Mouse (Mus musculus) left cerebral cortex, adult 8-10 months (tissue): ENCODE measurements around the gene Gm340. TPM values are rescaled to one million over a fixed set of nuclear protein-coding genes. Genes with fewer than 3 reads are reported as not detected.

Source experiments
- DNase-seq, 2 experiments: peaks; one replicate each; pipeline ENCODE4 v3.0.0; 2022; ENCODE audit warnings: low spot score in 2 of 2
- total RNA-seq, 4 experiments: library from RNA; stranded (reverse); gene quantifications; 2 replicates each; pipeline ENCODE4 v1.2.4; 2022

Gm340 gene
- total RNA-seq, result 10 to 100 TPM; 13.5 to 15.5 (median 14.8) TPM

GRCm38 (mm10) chr19:41581706-41582420, at the start of gene Gm340:
Gene Gm340, plus strand, starts transcription at chr19:41582370.
- no peak for DNase-seq

DNA sequence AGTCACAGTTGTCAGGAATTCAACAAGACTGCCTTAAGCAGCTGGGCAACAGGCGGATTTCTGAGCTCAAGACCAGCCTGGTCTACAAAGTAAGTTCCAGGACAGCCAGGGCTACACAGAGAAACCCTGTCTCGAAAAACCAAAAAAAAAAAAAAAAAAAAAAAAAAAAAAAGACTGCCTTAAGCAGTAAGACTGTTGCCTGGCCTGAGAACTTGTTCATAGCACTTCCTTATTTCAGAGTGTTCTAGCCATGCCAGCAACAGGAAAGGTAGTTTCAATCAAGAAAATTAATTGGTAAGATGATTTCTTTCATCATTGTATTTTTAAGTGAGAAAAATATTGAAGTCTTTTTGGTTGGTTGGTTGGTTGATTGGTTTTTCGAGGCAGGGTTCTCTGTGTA, 48.1 kb upstream of the Gm340 start:
- DNase-seq, result no peak

DNA sequence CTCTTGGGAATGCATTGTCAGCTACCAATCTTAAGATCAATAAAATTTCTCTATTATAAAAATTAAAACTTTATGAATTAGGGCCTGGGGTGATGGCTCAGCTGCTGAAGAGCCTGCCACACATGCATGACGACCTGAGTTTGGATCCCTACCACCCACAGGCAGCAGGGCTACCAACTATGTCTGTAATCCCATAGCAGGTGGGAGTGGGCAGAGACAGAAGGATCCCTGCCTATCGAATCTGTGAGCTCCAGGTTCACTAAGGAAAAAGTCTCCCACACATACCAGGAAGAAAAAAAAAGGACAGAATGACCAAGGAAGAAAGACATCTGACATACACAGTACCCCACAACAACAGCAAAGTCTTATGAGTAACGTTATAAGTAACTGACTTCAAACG, 25.2 kb upstream of the Gm340 start:
- DNase-seq, result no peak

DNA sequence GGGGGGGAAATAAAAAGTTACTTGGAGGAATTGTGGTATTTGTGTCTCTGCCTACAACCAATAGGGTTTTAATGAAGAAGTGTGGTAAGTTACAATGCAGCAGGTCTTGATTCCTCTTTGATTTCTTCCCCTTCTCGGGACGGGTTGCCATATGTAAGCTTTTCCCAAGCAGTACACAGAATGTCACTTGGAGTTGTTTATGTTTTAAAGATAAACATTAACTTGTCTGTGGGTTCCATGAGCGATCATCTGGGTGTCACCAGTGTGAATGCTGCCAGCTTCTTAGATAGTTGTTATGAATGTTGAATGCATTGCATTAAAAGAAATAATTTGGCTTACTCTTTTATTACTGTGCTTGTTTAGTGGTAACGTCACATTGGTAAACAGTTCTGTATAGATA, 24.7 kb upstream of the Gm340 start:
- no peak for DNase-seq

- DNase-seq, result no peak
Observed at GRCm38 (mm10) chr19:41558891-41559486, 23.2 kb upstream of the Gm340 start.

GRCm38 (mm10) chr19:41560856-41561255, 21.3 kb upstream of the Gm340 start:
- no peak for DNase-seq

DNA sequence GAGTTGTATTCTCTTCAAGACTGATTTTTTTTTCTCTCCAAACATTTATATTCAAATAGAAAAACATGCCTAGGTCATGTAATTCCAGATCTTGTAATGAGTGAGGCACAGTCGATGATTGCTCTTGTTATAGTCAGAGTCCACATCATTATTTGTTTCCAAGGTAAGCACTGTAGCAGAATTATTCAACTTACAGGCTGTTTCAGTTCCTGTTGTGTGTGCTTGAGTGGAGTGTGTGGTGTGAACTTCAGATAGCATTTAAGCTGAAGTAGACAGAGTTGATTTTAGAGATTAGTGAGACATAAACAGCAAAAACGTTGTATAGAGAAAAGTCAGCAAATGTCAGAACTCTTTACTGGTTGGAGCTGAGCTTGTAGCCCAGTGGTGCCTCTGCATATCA, 13.4 kb upstream of the Gm340 start:
- DNase-seq, result no peak

- no peak for DNase-seq
Observed at GRCm38 (mm10) chr19:41573700-41574099, 8.5 kb upstream of the Gm340 start.

- no peak for DNase-seq
Observed at GRCm38 (mm10) chr19:41577576-41577975, 4.6 kb upstream of the Gm340 start.

DNA sequence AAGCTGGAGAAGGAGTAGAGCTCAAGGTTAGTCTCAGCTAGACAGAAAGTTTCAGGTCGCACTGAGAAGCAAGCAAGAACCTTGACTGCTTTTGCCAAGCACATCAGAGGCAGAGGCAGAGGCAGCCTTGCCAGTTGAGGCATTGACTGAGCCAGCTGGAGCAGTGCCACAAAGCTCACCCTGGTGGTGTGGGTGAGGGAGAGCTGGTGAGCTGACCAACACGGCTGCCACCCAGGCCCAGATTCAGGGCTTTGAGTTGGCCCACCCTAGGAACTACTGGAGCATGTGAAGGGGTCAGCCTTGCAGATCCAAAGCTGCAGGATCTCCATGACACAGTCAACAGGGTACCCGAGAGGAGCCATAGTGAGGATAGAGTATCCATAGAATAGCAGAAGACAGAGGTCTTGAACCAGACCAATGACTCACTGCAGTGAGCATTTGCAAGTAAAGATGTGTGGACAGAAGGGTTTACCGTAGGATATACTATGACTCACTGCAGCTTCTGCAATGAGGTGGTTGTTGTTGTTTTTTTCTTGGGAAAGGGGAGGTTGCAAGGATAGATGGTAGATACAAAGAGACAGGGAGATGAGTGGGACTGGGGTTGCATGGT, 2.8 kb upstream of the Gm340 start:
- DNase-seq, result no peak

DNA sequence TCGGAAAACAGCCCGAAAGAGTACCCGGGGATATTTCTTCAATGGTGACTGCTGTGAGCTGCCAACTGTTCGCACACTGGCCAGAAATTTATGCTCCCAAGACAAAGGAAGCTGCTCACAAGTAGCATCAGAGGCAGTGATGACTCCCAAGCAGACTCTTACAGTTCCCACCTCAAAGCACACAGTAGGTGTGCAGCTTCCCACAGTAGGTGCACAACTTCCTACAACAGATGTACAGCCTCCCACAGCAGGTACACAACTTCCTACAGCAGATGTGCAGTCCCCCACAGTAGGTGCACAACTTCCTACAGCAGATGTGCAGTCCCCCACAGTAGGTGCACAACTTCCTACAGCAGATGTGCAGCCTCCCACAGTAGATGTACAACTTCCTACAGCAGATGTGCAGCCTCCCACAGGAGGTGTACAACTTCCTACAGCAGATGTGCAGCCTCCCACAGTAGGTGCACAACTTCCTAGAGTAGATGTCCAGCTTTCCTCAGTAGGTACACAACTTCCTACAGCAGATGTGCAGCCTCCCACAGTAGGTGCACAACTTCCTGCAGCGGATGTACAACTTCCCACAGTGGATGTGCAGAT, 846 bp downstream of the Gm340 start:
- DNase-seq, result no peak

GRCm38 (mm10) chr19:41586752-41587151, 4.6 kb downstream of the Gm340 start:
- DNase-seq, result no peak

GRCm38 (mm10) chr19:41587431-41588222, 5.5 kb downstream of the Gm340 start:
- no peak for DNase-seq

- no peak for DNase-seq
Observed at GRCm38 (mm10) chr19:41589026-41589425, 6.9 kb downstream of the Gm340 start.

- DNase-seq, result no peak
Observed at GRCm38 (mm10) chr19:41589681-41590080, 7.5 kb downstream of the Gm340 start.

- no peak for DNase-seq
Observed at GRCm38 (mm10) chr19:41591808-41592207, 9.6 kb downstream of the Gm340 start.

DNA sequence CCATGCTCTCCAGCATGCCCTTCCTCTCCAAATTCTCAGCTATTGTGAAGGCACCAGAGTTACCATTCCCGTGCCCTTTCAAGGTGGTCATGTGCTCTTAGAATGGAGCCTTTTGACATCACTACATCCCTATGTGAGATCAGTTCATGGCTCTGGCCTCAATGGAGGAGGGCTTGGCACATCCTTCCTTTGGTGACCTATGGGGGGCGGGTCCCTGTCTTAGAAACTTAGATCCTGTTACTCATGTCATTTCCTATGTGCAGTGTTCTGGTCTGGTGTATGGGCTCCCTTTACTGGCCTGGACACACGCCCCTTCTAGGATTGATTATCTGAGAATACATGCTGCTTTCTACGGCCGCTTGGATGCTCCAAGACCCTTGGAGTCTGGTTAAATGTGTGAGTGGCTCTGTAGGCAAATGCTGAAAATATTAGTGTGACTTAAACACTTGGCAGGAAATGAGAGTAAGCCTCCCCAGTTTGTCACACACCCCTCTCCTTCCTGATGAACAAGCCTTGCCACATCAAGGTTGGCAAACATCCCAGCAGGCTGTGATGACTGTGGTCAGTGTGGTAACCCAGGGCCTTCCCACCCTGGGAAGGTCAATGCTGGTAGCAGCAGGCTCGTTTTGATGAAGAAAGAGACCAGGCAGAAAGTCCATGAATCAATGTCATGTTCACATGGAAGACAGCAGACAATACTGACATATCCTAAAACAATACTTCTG, 15.2 kb downstream of the Gm340 start:
- no peak for DNase-seq

GRCm38 (mm10) chr19:41600647-41601046, 18.5 kb downstream of the Gm340 start:
- DNase-seq, result no peak

- DNase-seq, result peak in 1 of 2 experiments; percentile 44
Observed at GRCm38 (mm10) chr19:41606208-41606987, 24.2 kb downstream of the Gm340 start.

DNA sequence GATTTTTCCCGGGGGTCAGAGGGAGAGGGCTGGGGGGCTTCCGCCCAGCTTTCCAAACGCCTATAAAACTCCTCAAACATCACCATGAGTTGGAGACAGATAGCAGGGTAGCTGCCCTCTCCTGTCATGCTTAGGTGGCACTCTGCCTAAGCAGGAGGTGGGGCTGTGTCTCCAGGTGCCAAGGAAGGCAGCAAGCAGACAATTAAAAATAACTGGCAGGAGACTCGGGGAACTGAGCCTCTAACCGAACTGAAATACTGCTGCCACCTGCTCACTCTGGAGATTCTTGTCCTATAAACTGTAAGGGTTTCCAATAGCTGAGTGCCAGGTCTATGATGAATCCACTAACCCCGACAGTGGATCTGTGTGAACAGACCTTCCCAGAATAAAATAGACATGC, 29.5 kb downstream of the Gm340 start:
- DNase-seq, result no peak
